Mouse (Mus musculus) MEL (cell line): ENCODE results near the gene Rundc3a.

ENCODE experiments used
- CTCF ChIP-seq, 3 experiments: IDR thresholded peaks in 2 of 3; conservative IDR thresholded peaks in 1 of 3; 2 replicates each; pipeline ENCODE4 v1.5.1; 2011 to 2012; ENCODE audit warnings: low read length in 3 of 3, low read depth in 2 of 3, mild to moderate bottlenecking in 2 of 3, improper control_type of control experiment in 1 of 3, inconsistent platforms in 1 of 3, mixed read lengths in 1 of 3, moderate library complexity in 1 of 3; ENCODE audit not compliant: control insufficient read depth in 1 of 3, insufficient read depth in 1 of 3, poor library complexity in 1 of 3, severe bottlenecking in 1 of 3
- EP300 ChIP-seq, 2 experiments: IDR thresholded peaks; 2 replicates each; pipeline ENCODE4 v1.6.1; 2011; ENCODE audit warnings: improper control_type of control experiment in 2 of 2, low read length in 2 of 2, low read depth in 1 of 2, mild to moderate bottlenecking in 1 of 2
- MAZ ChIP-seq: IDR thresholded peaks from 2 replicates; pipeline ENCODE4 v1.6.1; 2012; ENCODE audit warnings: low read depth, mild to moderate bottlenecking, inconsistent platforms, low read length, improper control_type of control experiment
- POLR2A ChIP-seq, 2 experiments: IDR thresholded peaks; 2 replicates each; pipeline ENCODE4 v1.6.1; 2011 to 2012; ENCODE audit warnings: low read length in 2 of 2, mild to moderate bottlenecking in 2 of 2, control low read depth in 1 of 2, improper control_type of control experiment in 1 of 2, low read depth in 1 of 2, moderate library complexity in 1 of 2; ENCODE audit not compliant: control insufficient read depth in 1 of 2, insufficient read depth in 1 of 2, poor library complexity in 1 of 2
- ZMIZ1 ChIP-seq: IDR thresholded peaks from 2 replicates; pipeline ENCODE4 v1.6.1; 2012; ENCODE audit warnings: low read depth, mild to moderate bottlenecking, inconsistent platforms, low read length, improper control_type of control experiment, moderate library complexity

DNA sequence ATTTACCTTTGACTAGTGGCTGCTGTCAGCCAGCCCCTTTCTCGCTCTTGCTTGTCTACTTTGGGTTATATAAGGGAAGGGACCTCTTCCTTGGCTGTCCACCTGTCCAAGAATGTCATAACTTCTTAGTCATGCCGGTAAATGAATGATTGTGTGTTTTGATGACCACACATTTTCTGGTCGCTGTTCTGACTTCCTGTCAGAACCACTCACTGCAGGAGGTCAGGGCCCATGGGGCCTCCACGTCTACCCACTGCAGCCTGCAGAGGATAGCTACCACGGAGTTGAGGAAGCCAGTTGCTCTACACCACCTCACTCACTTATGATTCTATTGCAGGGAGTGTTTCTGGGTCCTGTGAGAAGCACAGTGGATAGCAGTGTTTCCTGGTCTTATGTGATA lies 7.1 kb upstream of the Rundc3a start:
- TF ChIP-seq EP300 (IDR thresholded peaks at IDR 0.05; ENCODE audit: low read depth in 1 of 2, low read length in 2 of 2) (no peak), CTCF (IDR thresholded peaks at IDR 0.05 in 2 of 3, conservative IDR thresholded peaks at IDR 0.05 in 1 of 3; ENCODE audit: control insufficient read depth in 1 of 3, insufficient read depth in 1 of 3, low read depth in 2 of 3, low read length in 3 of 3, poor library complexity in 1 of 3, severe bottlenecking in 1 of 3) (no peak), POLR2A (IDR thresholded peaks at IDR 0.05; ENCODE audit: control insufficient read depth in 1 of 2, insufficient read depth in 1 of 2, low read depth in 1 of 2, low read length in 2 of 2, poor library complexity in 1 of 2) (no peak), ZMIZ1 (no peak), MAZ (no peak)
